Mouse (Mus musculus) lung, embryonic 16.5 days (tissue): Measurements from ENCODE around the gene Hydin. TPM values are rescaled to one million over a fixed set of nuclear protein-coding genes. Genes with fewer than 3 reads are reported as not detected.
"Not testable (repeated sequence)": the region's sequence is repeated elsewhere in the genome, so short reads cannot be mapped to it uniquely, and the experiment has no call there.

Source experiments
- ATAC-seq: fragments of 200-750 bp; cut with Nextera tagmentation; 2 replicates; pipeline ENCODE4 v1.8.0; 2017; ENCODE audit warnings: low read depth, mild to moderate bottlenecking, moderate library complexity
- H3K27ac ChIP-seq: fragments of 300-500 bp; sonication (generic); 2 replicates; pipeline ENCODE4 v1.5.1; 2014; ENCODE audit warnings: mild to moderate bottlenecking, control low read depth, low read length
- H3K27me3 ChIP-seq: fragments of 300-500 bp; sonication (generic); 2 replicates; pipeline ENCODE4 v1.6.1; 2014; ENCODE audit warnings: low read depth, low read length, mixed read lengths; ENCODE audit not compliant: control insufficient read depth, insufficient read depth
- H3K36me3 ChIP-seq: fragments of 300-500 bp; sonication (generic); 2 replicates; pipeline ENCODE4 v1.6.1; 2014; ENCODE audit warnings: low read length; ENCODE audit not compliant: control insufficient read depth, insufficient read depth
- H3K4me1 ChIP-seq: fragments of 300-500 bp; sonication (generic); replicated peaks from 2 replicates; pipeline ENCODE4 v1.6.1; 2014; ENCODE audit warnings: low read length, mixed read lengths; ENCODE audit not compliant: control insufficient read depth, insufficient read depth
- H3K4me2 ChIP-seq: fragments of 300-500 bp; sonication (generic); 2 replicates; pipeline ENCODE4 v1.6.1; 2014; ENCODE audit warnings: low read depth, low read length, control low read depth
- H3K4me3 ChIP-seq: fragments of 300-500 bp; sonication (generic); 2 replicates; pipeline ENCODE4 v1.5.1; 2014; ENCODE audit warnings: mild to moderate bottlenecking, low read length, control low read depth
- H3K9ac ChIP-seq: fragments of 300-500 bp; sonication (generic); 2 replicates; pipeline ENCODE4 v1.6.1; 2014; ENCODE audit warnings: low read length, control low read depth
- H3K9me3 ChIP-seq: fragments of 300-500 bp; sonication (generic); 2 replicates; pipeline ENCODE4 v1.6.1; 2016; ENCODE audit warnings: low read length; ENCODE audit not compliant: control insufficient read depth
- WGBS: fragments of 180-500 bp; shearing (Covaris S2); extraction: QIAGEN DNeasy Blood & Tissue Kit; methylation state at CpG from one replicate; pipeline ENCODE4 v1.1.7; 2014; 5-methylcytosine and 5-hydroxymethylcytosine counted together
- polyA plus RNA-seq: library from polyadenylated mRNA; unstranded; fragments of >200 nt; fragmentation: Nextera tagmentation; extraction: Ambion mirVana; gene quantifications from 2 replicates; pipeline ENCODE4 v1.2.1, GENCODE M21; 2015

Hydin gene
- polyA plus RNA-seq, 1 experiment from 2014 or later: 0.79 TPM

- Histone ChIP-seq H3K4me2 (no peak overlapping the region), H3K4me3 (no peak overlapping the region), H3K9me3 (no peaks in the 10 kb centered on the region), H3K9ac (no peak overlapping the region), H3K27ac (no peak overlapping the region), H3K36me3 (no peaks in the 10 kb centered on the region), H3K27me3 (no peaks in the 10 kb centered on the region), H3K4me1 (no peaks in the 10 kb centered on the region)
- WGBS: 74% methylated on average over 3 of the region's 3 CpGs
- ATAC-seq: no peak
Observed at GRCm38 (mm10) chr8:110350725-110351124, 83.9 kb downstream of the Hydin start.

- H3K27me3 ChIP-seq: no peaks in the 10 kb centered on the region
- H3K36me3 ChIP-seq: no peaks in the 10 kb centered on the region
- 73% methylated on average over 5 of the region's 5 CpGs for WGBS
- H3K4me1 ChIP-seq: no peaks in the 10 kb centered on the region
- no peak overlapping the region for H3K4me3 ChIP-seq
- H3K9ac ChIP-seq: no peak overlapping the region
- no peak overlapping the region for H3K27ac ChIP-seq
- ATAC-seq: no peak
- H3K9me3 ChIP-seq: no peaks in the 10 kb centered on the region
- no peak overlapping the region for H3K4me2 ChIP-seq
Observed at GRCm38 (mm10) chr8:110351909-110352308, 85.1 kb downstream of the Hydin start.

- 70% methylated on average over 4 of the region's 4 CpGs for WGBS
- no peak overlapping the region for H3K9ac ChIP-seq
- ATAC-seq: no peak
- H3K4me1 ChIP-seq: no peaks in the 10 kb centered on the region
- H3K36me3 ChIP-seq: no peaks in the 10 kb centered on the region
- H3K27me3 ChIP-seq: no peaks in the 10 kb centered on the region
- H3K27ac ChIP-seq: no peak overlapping the region
- no peak overlapping the region for H3K4me3 ChIP-seq
- no peaks in the 10 kb centered on the region for H3K9me3 ChIP-seq
- no peak overlapping the region for H3K4me2 ChIP-seq
Observed at GRCm38 (mm10) chr8:110362975-110363374, 96.2 kb downstream of the Hydin start.

- H3K9ac ChIP-seq: no peak overlapping the region
- H3K27me3 ChIP-seq: no peaks in the 10 kb centered on the region
- no peaks in the 10 kb centered on the region for H3K9me3 ChIP-seq
- ATAC-seq: no peak
- no peak overlapping the region for H3K27ac ChIP-seq
- H3K4me2 ChIP-seq: no peak overlapping the region
- no peaks in the 10 kb centered on the region for H3K36me3 ChIP-seq
- no peak overlapping the region for H3K4me3 ChIP-seq
- WGBS: 80% methylated on average over 13 of the region's 13 CpGs
- H3K4me1 ChIP-seq: no peaks in the 10 kb centered on the region
Observed at GRCm38 (mm10) chr8:110372836-110373235, 106.1 kb downstream of the Hydin start.

- Histone ChIP-seq H3K4me3 (no peak overlapping the region), H3K36me3 (no peaks in the 10 kb centered on the region), H3K9me3 (no peaks in the 10 kb centered on the region), H3K4me2 (no peak overlapping the region), H3K27ac (no peak overlapping the region), H3K4me1 (no peaks in the 10 kb centered on the region), H3K9ac (no peak overlapping the region), H3K27me3 (no peaks in the 10 kb centered on the region)
- ATAC-seq: no peak
- 83% methylated on average over 4 of the region's 4 CpGs for WGBS
Observed at GRCm38 (mm10) chr8:110373695-110374094, 106.9 kb downstream of the Hydin start.

- H3K27ac ChIP-seq: no peak overlapping the region
- H3K9me3 ChIP-seq: no peaks in the 10 kb centered on the region
- no peaks in the 10 kb centered on the region for H3K27me3 ChIP-seq
- no peak overlapping the region for H3K4me3 ChIP-seq
- no peak overlapping the region for H3K9ac ChIP-seq
- 50% methylated on average over 8 of the region's 8 CpGs for WGBS
- H3K4me2 ChIP-seq: no peak overlapping the region
- no peak for ATAC-seq
- no peaks in the 10 kb centered on the region for H3K4me1 ChIP-seq
- H3K36me3 ChIP-seq: no peaks in the 10 kb centered on the region
Observed at GRCm38 (mm10) chr8:110382751-110383150, 116.0 kb downstream of the Hydin start.

GRCm38 (mm10) chr8:110384632-110385031 is 117.9 kb downstream of the Hydin start:
- 87% methylated on average over 6 of the region's 6 CpGs for WGBS
- H3K4me2 ChIP-seq, H3K4me1 ChIP-seq, H3K9me3 ChIP-seq, H3K9ac ChIP-seq, H3K27me3 ChIP-seq, H3K4me3 ChIP-seq, H3K36me3 ChIP-seq, ATAC-seq, H3K27ac ChIP-seq: not testable (repeated sequence)

GRCm38 (mm10) chr8:110395656-110396055 is 128.9 kb downstream of the Hydin start:
- Histone ChIP-seq H3K4me2 (no peak overlapping the region), H3K27me3 (no peaks in the 10 kb centered on the region), H3K27ac (no peak overlapping the region), H3K36me3 (no peaks in the 10 kb centered on the region), H3K4me1 (no peaks in the 10 kb centered on the region), H3K4me3 (no peak overlapping the region), H3K9ac (no peak overlapping the region), H3K9me3 (no peaks in the 10 kb centered on the region)
- WGBS: 78% methylated on average over 4 of the region's 4 CpGs
- no peak for ATAC-seq

GRCm38 (mm10) chr8:110400536-110400935 is 133.8 kb downstream of the Hydin start:
- Histone ChIP-seq H3K27ac (no peak overlapping the region), H3K4me3 (no peak overlapping the region), H3K4me2 (no peak overlapping the region), H3K9ac (no peak overlapping the region), H3K9me3 (no peaks in the 10 kb centered on the region), H3K36me3 (no peaks in the 10 kb centered on the region), H3K4me1 (no peaks in the 10 kb centered on the region), H3K27me3 (no peaks in the 10 kb centered on the region)
- ATAC-seq: no peak
- WGBS: 76% methylated on average over 6 of the region's 6 CpGs

GRCm38 (mm10) chr8:110402311-110402710 is 135.5 kb downstream of the Hydin start:
- H3K27ac ChIP-seq: no peak overlapping the region
- no peaks in the 10 kb centered on the region for H3K9me3 ChIP-seq
- H3K27me3 ChIP-seq: no peaks in the 10 kb centered on the region
- no peak for ATAC-seq
- H3K4me1 ChIP-seq: no peaks in the 10 kb centered on the region
- H3K36me3 ChIP-seq: no peaks in the 10 kb centered on the region
- H3K4me2 ChIP-seq: no peak overlapping the region
- H3K4me3 ChIP-seq: no peak overlapping the region
- WGBS: 87% methylated on average over 6 of the region's 6 CpGs
- H3K9ac ChIP-seq: no peak overlapping the region
